Mouse (Mus musculus) gastrocnemius, postnatal 10 days (tissue): Measurements from ENCODE around the gene Tmem129. TPM values are rescaled to one million over a fixed set of nuclear protein-coding genes. Genes with fewer than 3 reads are reported as not detected.

Experiments used
- DNase-seq: peaks from one replicate; pipeline ENCODE4 v3.0.0; 2021; ENCODE audit warnings: mixed read lengths
- total RNA-seq, 2 experiments: library from RNA; stranded (reverse); gene quantifications; 2 replicates each; pipeline ENCODE4 v1.2.3; 2021

Gene Tmem129
- total RNA-seq, 2 experiments from 2014 or later, result 16.0 to 17.7 TPM

DNA sequence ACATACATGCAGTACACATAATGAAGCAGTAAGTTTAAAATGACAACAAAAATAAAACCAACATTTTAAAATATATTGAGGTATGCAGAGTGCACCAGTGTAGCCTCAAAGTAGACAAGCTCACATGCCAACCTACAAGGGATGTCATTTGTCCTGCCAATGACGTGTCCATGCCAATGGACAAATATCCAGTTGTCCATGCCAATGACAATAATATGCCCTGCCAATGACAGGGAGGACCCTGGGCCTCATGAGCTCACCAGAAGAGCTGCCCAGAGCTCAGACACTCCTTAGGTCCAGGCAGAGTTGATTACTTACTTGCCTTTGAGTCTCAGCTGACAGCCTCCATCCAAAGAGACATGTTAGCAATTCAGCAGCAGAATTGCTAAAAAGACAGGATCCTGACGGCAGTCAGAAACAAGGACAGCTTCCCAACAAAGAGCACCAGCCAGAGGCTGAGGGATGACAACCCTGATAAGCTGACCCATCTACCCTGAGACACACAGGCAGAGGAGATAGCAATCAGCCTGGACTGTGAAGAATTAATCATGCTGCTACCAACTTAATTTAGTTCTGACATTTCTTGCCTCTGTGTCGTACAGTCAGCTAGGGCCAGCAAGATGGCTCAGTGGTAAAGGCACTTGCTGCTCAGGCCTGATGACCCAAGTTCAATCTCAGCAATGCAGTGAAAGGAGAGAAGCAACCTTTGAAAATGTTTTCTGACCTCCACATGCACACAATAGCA lies 20.4 kb downstream of the Tmem129 start:
- no peak for DNase-seq

DNA sequence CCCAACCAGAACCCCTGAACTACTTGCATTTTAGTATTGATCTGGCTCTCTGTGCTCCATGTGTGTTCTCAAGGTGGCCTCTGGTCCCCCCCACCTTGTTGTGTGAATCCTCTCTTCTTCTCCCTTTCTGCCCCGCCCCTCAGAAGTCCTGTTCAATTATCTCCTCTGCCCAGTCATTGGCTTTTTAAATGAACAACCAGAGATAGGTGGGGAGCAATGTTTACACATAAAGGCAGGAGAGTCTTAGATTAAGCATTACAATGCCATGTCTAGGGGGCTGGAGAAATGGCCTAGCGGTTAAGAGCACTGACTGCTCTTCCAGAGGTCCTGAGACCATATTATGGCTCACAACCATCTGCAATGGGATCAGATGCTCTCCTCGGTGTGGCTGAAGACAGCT lies 22.9 kb downstream of the Tmem129 start:
- DNase-seq, result no peak

DNA sequence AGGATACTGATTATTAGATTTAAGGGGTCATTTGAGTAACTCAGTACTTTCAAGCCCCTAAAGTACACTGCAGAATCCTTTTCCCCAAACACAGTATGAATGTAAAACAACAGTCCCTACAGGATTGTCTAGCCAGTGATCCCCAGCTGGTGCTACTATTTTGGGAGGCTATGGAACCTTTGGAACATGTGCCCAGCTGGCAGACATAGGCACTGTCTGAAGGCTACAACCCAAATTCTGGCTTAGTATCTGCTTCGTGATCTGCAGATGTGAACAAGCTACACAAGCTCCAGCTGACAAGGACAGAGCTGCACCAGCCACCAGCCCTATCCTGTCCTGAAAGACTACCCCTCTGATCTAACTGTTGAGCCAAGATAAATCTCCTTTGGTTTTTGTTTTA lies 25.7 kb downstream of the Tmem129 start:
- peak; percentile 23 for DNase-seq

DNA sequence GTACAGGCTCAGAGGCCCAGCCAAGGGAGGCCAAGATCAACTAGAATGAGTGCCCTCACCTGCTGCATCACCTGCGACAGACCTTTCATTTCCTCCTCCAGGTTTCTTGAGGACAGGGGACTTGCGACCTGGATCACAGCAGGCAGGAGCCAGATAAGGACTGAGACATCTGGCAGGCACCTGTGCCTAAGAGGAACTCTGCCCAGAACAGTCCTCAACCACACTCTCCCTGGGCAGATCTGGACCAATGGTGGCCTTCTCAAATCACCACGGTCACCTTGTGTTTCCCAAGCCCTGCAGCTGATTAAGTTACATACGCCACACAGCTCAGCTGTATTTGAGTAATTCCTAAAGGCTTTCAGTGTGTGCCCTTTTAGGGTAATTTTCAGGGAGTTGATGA lies 27.6 kb downstream of the Tmem129 start:
- DNase-seq, result no peak

DNA sequence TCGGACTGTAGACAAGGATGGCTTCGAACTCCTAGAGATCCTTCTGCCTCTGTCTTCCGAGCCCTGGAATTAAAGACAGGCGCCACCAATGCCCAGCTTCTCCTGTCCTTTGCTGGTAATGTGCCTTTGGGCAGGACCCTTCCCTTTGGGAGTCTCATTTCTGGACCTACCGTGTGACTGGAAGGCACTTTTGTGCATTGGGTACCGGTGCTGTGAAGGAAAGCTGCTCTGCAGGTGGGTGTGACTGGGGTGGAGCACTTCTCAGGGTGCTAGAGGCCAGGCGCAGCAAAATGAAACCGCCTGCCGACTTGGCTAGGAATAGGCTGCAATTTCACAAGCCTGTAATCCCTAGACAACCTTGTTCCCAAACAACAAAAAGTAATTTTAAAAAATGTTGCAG lies 28.2 kb downstream of the Tmem129 start:
- peak; percentile 29 for DNase-seq

DNA sequence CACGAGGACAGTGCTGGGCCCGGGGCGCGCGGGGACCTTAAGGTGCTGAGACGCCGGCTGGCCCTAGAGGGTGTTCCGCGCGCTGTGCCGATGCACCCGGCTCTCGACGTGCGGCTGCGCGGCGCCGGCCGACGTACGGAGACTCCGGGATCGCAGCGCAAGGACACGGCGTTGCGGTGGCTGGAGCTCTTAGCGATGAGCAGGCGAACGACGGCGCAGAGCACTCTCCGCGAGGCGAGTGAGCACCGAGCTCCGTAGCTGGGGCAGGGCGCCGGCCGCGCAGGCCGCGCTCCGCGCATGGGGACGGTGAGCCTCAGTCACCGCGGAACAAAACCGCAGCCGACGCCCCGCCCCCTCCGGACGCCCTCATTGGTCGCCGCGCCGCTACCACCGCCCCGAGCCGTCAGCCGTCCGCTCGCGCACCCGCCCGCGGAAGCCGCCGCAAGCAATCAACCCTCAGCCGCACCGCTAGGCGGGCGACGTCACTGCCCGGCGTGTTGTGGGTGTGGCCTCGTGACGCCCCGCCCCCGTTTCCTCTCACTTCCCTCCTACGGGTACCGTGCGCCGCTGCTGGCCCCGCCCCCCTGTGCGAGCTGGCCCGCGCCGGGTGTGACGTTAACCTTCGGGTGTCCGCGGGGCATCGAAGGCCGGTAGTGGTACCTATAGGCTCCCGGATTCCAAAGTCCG lies 28.8 kb downstream of the Tmem129 start, which contains the start of the genes Fam53a and Gm9903:
Fam53a (minus strand) TSS at position 335 of the 687 bp plus-strand sequence.
Gm9903 (plus strand) TSS at position 625 of the 687 bp plus-strand sequence.
- DNase-seq, result peak; percentile 100

DNA sequence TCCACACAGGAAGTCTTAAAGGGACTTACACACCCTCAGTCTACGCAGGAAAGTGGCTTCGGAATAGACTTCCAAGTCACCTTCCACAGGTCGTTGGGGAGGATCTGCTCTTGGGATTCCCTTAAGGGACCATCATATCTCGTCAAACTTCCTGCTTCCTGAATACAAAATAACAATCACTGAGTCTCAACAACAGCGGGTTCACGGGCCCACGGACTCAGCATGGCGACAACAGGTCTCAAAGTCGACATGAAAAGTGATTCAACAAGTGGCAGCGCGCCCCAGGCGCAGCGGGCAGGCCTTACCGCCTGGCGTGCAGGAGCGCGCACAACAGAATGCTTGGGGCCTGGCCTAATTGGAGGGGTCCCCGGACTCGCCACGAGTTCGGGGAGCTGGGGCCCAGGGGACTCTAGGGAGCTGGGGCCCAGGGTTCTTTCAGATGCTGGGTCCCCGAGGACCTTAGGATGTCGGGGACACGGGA lies 29.4 kb downstream of the Tmem129 start:
- DNase-seq, result peak; percentile 66

DNA sequence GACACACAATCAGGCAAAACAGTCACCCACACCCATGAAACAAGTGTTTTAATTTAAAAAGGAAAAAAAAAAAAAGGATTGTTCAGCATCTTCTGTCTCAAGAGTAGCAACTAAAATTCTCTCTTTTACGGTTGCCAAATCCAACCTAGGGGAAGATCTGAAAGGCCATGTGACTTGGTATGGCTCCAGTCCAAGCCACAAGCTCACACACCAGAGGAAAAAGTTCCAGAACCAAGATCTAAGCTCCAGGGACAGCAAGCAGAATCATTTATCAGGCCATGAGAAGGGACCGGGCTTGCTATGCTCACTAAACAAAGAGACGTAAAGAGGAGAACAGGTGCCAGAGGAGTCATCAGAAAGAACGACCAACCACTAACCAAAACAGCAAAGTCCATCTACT lies 30.2 kb downstream of the Tmem129 start:
- DNase-seq, result no peak

DNA sequence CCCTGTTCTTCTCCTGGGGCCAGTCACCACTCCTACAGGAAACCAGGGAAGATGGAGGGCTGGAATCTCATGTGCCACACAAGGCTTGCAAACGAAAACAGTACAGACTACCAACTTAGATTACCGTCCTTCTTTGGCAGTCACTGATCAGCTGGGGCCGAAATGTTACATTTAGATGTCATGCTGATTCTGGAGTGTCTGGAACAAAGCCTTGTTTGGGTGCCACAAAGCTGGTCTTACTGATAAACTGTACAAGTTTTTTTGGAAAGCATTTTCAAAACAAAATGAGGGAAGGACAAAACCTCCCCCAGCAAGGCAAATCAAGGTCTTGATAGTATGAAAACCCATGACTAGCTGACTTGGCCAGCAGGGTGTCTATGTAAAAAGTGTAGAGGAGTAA lies 34.5 kb downstream of the Tmem129 start:
- DNase-seq, result no peak

DNA sequence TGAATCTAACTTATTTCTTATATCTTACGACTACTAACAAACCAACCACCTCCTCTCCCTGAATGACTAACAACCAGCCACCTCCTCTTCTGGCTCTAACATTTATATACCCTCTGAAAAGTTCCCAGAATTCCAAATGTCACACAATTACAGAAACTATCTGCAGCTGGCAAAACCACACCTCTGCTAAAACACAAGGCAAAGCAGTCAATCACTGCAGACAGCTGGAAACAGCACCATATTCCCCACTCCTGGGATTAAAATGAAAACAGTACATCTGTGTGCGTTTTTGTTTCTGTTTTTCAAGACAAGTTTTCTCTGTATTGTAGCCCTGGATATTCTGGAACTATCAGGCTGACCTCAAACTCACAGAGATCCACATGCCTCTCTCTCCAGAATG lies 35.5 kb downstream of the Tmem129 start:
- DNase-seq, result no peak

DNA sequence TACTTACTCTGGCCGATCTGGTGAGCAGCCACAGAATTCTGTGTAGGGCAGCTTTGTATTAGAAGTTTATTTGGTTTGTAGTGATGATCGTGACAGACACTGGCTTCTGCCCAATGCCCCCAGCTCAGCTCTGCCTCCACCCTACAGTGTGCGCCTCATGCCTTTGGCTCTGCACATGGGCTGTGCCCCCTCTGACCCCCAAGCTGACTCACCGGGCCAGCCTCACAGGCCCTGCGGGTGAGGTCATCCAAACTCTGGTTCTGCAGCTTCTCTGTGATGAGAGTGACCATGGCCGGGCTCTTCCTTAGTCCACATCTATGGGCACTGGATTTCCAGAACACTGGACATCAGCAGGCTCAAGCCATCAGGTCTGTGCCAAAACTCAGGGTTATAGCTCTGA lies 43.8 kb downstream of the Tmem129 start:
- DNase-seq, result no peak

DNA sequence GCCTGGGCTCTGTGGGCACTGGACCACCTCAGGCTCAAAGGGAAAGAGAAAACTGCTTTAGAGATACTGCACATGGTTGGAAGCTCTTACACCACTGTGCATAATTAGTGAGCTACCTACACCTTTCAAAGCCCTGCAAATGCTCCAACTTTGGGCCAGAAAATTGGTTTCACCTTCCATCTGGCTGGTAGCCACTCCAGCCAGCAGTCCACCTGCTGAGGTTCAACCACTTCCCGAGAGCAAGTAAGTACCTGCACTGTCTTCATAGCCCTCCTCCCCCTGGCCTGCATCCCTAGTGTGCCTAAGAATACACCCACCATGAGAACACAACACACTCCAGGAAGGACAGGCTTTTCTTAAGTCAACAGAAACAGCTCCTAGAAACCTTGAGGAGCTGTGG lies 46.4 kb downstream of the Tmem129 start:
- DNase-seq, result no peak

DNA sequence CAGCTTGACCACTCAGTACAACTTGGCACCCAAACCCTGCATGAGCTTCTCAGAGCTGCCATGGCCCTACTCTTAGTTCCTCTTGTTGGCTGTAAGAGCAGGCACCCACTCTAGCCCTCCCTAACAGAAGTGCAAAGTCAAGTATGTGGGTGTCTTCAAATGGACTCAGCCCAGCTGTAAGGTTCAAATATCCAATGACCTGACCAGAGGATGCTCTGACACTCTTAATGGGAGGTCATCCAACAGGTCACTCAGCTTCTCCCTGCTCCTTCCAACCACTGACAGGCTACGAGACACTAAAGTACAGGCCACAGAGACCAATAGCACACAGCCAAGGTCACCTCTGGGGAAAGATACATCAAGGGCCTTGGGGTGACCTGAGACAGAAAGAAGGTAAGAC lies 49.0 kb downstream of the Tmem129 start:
- no peak for DNase-seq

DNA sequence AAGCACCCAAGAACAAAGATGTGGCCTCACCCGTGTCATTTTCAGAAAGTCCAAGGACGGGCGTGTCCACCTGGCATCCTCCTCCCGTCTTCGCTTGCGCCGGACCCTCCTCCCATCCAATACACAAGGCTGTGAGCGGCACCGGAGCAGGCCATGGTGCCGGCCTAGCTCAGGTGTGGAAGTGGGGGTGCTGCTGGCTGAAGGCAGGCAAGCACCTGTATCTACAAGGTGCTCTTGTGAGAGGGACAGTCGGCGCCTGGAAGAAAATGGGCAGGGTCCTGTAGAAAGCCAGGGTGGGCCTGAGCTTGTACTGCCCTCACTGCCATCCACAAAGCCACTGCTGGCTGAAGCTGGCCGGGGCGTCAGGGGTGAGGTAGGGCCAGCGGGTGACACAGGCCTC lies 50.8 kb downstream of the Tmem129 start:
- DNase-seq, result no peak

DNA sequence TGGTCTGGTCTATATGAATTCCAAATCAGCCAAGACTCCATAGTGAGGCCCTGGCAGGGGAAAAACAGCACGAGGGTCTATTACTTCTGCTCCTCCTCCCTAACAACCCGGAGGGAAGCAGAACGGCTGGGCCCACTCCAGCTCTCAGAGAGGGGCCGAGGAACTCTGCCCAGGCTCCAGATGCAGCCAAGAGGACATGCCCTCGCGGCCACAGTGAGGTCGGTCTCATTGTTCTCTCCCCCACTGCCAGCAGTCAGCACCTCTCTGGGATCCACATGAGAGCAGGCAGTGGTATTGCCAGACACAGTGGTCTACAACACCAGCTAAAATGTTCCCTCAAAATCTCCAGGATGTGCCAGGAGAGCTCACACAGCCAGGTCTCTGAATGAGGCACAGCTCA lies 51.6 kb downstream of the Tmem129 start:
- no peak for DNase-seq

DNA sequence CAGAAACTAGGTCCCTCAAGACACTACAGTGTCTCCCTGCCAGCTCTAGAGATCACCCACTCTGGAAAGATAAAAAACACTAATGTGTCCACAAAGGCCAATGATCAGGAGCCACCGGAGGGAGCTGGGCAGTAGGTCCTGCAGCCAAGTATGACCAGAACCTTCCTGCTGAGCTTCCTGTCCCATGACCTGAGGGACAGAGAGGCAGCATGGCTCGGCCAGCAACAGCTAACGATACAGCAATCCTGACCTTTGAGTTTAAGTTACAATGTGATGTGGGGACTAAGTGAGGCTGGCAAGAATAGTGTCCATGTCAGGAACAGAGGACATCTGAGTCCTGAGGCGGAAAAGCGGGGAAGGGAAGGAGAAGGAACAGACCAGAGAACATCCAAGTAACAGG lies 52.9 kb downstream of the Tmem129 start:
- no peak for DNase-seq

Other genes starting within 250 kb of the Tmem129 start
- not detected for gene Nkx1-1, start 224.4 kb downstream of the Tmem129 start, total RNA-seq
- 10 to 100 TPM; 52.0 to 56.6 TPM for gene Fam53a, start 28.8 kb downstream of the Tmem129 start, total RNA-seq
- gene Gm9903, start 28.5 kb downstream of the Tmem129 start, total RNA-seq, result 1 to 10 TPM; 1.1 to 1.5 TPM
- 10 to 100 TPM; 17.9 to 24.6 TPM for gene Slbp, start 5.8 kb downstream of the Tmem129 start, total RNA-seq
- 10 to 100 TPM; 15.7 to 19.8 TPM for gene Tacc3, start 288 bp downstream of the Tmem129 start, total RNA-seq
- 1 to 10 TPM; 1.9 to 2.7 TPM for gene Fgfr3, start 63.3 kb upstream of the Tmem129 start, total RNA-seq
- 10 to 100 TPM; 58.5 to 69.5 TPM for gene Letm1, start 124.4 kb upstream of the Tmem129 start, total RNA-seq
- gene Nsd2, start 162.3 kb upstream of the Tmem129 start, total RNA-seq, result 10 to 100 TPM; 29.4 to 41.1 TPM